Mouse (Mus musculus): Measurements from ENCODE around the gene Hsf4.
"Not testable (repeated sequence)": the region's sequence is repeated elsewhere in the genome, so short reads cannot be mapped to it uniquely, and the experiment has no call there.

Gene Hsf4

DNA sequence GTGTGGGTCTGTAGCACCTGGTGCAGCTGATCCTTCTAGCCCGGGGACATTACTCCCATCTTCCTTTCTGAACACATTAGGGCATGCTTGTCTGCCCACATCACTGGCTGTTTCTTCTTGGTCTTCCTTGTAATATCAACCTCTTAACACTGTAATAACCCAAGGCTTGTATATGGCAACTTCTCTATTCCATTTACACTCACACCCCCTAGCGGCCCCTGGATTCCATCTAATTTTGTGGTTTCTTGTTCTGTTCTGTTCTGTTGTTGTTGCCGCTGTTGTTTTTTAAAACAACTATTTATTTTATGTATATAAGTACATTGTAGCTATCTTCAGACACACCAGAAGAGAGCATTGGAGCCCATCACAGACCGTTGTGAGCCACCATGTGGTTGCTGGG is 17.3 kb downstream of the Hsf4 start:
- DNase-seq = no peak

DNA sequence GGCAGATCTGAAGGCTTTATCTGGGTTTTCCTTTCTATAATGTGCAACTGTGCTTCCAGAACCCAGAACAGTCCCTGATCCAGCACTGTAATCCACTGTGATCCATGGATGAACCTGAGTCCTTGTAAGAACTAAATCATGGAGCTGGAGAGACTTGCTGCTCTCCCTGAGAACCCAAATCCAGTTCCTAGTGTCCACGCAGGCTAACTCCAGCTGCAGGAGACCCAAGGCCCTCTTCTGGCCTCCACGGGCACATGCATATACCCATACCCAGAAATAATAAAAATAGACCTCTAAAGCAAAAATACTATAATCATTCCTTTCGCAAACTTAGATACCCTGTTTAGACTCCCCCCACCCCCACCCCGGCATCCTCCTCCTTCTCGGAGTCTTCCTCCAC is 18.6 kb downstream of the Hsf4 start:
- no peak for DNase-seq

DNA sequence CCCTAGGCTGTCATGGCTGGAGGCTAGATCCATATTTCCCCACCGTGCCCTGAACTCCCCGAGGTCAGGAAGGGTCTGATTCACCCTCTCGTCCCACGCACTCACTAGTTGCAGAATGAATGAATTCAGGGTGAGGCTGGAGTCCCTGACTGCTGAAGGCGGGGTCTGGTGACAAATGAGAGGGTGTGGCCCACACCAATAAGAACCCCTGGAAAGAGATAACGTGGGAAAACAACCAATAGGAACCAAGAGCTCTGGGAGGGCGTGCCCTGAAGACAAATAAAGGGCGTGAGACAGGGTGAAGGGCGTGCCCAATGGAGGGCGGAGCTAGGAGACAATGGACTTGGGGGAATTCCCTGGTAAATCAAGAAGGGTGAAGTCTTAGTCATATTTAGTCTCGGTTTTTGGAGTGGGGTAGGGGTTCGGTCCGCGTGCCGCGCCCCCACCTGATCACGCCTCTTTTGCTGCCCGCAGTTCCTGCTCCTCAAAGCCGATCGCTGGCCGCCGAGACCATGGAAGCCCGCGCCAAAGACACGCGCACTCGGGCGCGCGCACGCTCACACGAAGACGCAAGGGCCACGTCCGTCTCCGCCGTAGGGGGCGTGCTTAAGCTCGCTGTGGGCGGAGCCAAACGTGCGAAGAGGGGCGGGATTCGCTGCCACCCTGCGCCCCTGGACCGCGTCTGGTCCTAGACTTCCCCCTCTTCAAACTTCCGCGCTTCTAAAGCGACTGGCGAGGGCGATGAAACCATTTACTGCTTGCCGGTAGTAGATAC is 19.5 kb downstream of the Hsf4 start:
- peak; percentile 92 to 94 for DNase-seq

DNA sequence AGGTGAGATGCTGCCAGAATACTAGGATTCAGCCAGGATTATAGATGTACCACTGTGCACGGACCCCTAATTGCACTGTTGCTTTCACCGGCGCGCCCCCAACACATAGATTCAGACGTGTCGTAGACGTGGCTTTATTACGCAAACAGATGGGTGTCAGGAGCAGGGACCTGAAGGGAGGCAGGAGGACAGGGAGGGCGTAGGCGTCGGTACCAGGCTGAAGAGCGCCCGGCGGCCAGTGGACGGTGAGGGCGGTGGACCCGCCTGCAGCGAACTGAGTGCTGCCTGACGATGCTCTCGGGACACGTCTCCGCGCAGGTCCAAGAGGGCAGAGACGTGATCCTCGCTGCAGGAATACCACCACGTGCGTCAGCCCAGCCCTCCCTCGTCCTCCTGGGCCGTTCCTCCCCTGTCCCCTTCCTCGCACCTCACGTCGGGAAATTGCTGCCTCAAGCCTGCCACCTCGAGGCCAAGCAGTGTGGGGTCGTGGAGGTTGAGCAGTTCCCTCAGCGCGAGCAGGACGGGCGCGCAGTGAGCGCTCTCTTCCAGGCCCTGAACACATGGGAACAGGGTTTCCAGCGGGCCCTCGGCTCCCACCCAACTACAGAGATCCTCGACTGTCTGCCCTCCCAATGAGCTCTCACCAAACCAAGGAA is 20.3 kb downstream of the Hsf4 start, which contains the start of gene 4931428F04Rik:
4931428F04Rik (minus strand) TSS at position 60 of the 656 bp plus-strand sequence.
- peak; percentile 37 to 47 for DNase-seq

DNA sequence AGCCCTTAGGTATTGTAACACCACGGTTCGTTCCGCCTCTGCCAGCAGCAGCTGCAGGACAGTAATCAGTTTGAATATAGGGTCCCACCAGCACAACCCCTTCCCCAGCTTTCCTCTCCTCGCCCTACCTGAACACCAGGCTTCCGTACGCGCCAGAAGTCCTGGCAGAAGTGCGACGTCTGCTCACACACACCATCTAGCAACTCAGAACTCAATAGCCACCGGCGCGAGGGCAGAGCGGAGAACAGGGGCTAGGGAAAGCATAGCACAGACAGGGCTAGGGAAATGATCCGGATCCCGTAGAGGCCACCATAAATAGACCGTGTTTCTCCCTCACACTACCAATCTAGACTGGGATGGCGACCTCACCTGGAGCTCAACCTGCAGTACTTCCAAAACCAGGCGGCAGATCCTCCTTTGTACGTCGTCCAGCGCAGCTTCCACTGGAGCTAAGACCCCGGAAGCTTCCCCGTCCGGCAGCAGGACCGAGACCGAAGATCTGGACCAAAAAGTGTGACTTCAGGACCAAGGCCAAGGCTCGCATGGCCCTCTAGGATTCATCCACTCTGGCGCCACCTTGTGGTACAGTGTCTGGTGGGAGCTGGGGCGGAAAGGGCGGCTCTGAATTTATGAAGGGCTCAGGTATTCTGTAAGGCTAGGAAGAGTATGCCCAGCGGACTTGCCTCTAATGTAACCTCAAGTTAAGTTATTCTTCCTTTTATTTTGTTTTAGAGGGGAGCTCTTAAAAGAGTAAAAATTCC is 21.1 kb downstream of the Hsf4 start:
- peak; percentile 85 to 91 for DNase-seq

DNA sequence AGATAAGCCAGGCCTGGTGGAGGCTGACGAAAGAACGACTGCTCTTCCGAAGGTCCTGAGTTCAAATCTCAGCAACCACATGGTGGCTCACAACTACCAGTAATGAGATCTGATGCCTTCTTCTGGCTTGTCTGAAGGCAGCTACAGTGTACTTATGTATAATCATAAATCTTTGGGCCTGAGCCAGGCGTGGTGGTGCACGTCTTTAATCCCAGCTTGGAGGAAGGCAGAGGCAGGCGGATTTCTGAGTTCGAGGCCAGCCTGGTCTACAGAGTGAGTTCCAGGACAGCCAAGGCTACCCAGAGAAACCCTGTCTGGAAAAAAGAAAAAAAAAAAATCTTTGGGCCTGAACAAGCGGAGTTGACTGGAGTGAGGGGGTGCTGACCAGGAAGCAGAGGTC is 21.8 kb downstream of the Hsf4 start:
- DNase-seq = not testable (repeated sequence)

DNA sequence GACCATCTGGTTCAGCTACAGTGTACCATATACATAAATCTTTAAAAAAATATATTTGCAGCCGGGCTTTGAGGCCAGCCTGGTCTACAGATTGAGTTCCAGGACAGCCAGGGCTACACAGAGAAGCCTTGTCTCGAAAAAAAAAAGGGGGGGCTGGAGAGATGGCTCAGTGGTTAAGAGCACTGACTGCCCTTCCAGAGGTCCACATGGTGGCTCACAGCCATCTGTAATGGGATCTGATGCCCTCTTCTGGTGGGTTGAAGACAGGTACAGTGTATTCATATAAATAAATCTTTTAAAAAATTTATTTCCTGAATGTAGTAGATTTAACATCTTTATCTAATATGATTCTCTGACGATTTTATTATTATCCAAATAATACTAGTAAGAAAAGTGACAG is 22.2 kb downstream of the Hsf4 start:
- not testable (repeated sequence) for DNase-seq

DNA sequence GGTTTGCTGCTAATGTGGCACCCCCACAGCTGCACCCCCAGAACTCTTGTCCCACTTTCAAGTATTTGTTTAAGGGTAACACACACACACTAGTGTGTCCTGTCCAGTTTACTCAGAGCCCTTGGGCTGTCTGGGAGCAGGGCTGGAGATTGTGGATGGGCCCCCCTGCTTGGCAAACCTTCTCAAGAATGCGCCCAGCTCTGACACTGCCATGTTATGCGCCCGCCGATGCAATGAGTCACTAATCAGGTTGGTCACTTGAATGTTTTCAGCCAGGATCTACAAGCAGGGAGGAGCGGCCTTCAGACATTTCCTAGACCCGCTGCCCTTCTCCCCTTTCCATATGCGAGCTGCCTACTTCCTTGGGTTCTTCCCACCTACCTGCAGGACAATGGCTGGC is 22.9 kb downstream of the Hsf4 start:
- DNase-seq = no peak

DNA sequence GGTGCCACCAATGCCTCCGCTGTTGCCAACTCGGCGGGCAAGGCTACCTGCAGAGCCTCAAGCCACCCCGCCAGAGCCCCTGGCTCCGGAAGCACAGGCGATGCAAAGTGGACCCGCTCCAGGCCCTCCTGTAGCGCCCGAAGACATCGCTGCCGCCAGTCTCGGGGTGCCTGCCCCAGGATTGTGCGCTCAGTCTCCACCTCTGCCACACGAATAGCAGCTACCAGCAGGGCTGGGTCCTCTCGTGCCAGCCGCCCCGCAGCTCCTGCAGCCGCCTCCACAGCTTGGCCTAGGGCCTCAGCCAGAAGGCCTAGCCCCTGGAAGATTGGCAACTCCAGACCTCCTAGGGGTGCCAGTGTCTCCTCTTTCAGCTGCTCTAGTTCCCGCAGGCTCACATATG is 23.8 kb downstream of the Hsf4 start:
- no peak for DNase-seq

DNA sequence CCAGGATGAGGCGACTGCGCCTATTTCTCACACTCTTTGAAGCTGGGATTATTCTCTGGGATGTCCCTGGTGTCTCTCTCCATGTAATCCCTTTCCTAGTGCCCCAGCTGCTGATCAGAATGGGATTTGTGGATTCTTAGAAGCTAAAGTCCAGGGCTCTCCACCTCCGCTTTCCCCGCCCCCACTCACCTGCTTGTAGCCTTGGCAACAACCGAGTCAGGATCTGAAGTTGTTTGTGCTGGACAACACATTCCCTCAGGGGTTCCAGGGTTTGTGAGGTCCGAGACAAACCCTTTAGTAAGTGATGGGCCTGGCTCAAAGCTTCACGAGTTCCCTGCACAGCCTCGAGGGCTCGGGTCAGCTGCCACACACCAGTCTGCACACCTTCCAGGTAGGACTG is 25.2 kb downstream of the Hsf4 start:
- DNase-seq = peak in 1 of 2 experiments; percentile 45

DNA sequence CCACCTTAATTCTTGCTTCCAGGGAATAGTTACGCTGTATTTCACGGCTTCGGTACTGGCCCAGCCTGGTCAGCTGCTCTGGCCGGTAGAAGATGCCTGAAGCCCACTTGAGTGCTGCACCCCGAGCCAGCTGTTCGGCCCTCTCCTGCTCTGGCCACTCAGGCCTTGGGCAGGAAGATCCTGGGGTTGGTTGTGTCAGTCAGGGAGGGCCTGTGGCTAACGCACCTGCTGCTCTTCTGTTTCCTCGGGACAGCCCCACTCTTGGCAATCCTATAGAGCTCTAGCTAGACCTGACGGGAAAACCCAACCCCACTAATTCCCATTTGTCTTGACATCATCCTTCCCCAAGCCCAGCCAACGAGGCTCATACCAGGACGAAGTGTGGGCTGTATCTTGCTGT is 25.7 kb downstream of the Hsf4 start:
- no peak for DNase-seq

DNA sequence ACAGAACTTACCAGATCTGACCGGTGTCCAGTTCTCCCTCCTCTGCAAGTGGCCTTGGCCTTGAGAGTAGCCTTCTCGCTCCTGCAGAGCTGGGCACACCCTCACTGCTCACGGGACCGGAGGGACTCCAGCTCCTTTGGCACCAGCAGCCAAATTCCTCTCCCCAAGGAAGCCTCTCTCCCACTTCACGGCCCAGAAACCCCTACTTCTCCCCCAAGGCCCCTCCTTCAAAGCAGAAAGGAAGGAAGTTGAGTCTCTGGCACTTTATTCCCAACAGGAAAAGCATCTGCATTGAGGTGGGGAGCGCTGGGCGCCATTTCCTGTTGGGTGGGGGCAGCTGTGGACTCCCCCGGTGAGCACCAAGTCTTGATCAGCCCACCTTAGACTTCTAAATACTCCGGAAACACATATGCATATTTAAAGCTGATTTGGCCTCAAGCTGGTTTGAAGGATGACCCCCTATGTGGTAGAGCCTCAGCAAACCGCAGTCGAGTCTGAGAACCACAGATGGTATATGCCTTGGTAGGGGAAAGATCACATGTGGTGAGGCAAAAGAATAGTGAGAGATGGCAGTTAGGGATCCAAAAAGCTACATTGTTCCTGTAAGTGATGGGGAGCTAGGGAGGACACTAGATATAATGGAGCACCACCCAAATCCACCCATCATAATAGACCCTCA is 26.4 kb downstream of the Hsf4 start, which contains the start of gene Exoc3l:
Exoc3l (minus strand) TSS at position 207 of the 679 bp plus-strand sequence.
- peak; percentile 40 to 45 for DNase-seq

DNA sequence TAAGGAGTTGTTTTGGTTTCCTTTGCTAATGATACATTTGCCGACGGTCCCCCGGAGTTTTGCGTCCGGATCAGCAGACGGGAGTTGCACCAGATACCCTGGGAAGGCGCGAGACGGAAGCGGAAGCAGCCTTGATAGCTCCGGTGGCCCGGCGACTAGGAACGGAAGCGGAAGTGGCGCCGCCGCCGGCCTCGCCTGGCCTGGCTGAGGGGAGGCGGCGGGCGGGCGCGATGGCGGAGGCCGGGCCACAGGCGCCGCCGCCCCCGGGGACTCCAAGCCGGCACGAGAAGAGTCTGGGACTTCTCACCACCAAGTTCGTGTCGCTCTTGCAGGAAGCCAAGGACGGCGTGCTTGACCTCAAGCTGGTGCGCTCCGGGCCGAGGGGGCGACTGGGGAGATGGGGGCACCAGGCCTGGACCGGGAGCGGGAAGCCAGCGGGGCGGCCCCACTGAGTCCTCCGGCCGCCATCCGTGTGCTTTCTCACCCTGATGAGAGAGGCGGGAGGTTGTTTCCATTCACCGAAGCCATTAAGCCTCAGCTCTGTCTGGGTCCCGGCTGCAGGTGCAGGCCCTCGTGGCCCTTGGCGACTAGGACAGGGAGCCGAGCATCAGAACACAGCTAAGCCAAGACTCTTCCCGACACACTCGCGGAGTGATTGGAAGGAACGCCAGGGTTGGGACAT is 28.1 kb downstream of the Hsf4 start, which contains the start of gene E2f4:
E2f4 (plus strand) TSS at position 153 of the 682 bp plus-strand sequence.
- peak; percentile 93 to 95 for DNase-seq

DNA sequence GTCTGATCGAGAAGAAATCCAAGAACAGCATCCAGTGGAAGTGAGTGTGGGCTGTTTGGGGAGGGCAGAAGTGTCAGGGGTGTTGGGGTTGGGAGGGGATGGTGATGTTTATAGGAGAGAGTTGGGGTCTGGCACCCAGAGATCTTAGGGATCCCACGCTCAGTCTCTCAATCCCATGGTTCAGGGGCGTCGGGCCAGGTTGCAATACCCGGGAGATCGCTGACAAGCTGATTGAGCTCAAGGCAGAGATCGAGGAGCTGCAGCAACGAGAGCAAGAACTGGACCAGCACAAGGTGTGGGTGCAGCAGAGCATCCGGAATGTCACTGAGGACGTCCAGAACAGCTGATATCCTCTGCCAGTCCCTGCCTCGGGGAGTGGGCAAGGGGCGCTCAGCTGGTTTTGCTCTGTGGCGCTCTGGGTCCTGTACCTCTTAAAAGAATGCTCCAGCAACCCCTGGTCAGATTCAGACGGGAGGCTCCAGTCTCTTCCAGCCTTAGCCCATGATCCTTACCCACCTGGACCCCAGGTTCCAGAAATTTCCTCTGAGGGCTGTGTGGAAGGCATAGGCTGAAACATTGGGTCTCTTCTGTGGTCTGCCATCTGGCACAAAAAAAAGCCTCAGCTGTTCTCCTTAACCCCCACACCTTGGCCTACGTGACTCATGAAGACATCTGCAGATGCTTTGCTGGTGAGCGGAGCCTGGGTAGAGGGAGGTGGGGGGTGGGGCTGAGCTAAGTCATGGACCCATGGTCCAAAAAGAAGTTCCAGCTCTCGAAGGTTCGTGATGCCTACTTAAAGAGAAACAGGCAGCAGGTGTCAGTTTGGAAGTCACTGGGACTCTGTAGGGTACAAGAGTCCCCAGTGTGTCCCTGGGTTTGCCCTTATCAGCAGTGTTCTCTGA is 29.0 kb downstream of the Hsf4 start:
- DNase-seq = no peak

DNA sequence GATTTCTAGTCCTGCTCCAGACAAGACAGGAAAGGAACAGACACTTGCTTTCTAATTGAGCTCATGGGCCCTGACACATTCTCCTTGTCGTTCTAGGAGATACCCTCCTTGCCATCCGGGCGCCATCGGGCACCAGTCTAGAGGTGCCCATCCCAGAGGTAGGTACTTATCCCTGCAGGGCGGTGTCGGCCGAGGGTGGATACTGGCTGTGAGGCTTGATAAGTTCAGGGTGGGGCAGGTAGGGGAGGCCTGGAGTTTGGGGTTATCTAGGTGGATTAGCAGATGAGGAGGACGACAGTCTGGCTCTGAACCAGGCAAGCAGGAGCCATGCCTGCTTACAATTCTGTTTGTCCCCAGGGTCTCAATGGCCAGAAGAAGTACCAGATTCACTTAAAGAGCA is 30.4 kb downstream of the Hsf4 start:
- DNase-seq = no peak

DNA sequence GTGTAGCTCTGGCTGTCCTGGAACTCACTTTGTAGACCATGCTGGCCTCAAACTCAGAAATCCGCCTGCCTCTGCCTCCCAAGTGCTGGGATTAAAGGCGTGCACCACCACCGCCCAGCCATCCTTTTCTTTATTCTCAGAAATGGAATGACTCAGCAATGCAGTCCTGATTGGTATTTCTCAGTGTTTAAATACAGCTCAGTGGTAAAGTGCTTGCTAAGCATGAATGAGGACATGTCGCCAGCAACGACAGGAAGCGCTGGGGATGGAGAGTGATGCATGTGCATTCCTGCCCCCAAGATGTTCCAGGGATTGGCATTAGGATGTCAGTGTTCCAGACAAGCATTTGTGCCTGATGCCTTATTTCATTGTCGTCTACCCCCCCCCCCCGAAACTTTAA is 33.8 kb downstream of the Hsf4 start:
- DNase-seq = no peak

DNA sequence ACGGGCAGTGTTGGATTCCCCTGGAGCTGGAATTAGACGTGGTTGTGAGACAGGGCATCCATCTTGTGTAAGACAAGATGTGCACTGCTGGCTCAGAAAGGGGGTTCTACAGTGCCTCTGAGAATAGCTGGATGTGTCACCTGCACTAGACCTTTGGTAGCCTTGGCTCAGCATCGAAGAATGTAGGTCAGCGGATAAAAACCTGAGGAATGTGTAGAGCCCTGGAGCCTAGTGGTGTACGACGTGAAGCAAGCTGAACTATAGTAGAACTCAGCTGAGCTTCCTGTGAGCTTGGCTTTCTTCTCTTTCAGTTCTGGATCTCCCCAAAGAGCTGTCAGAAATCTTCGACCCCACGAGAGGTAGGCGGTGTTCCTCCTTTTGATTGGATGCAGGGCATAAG is 34.3 kb downstream of the Hsf4 start:
- DNase-seq = peak in 1 of 2 experiments; percentile 34

DNA sequence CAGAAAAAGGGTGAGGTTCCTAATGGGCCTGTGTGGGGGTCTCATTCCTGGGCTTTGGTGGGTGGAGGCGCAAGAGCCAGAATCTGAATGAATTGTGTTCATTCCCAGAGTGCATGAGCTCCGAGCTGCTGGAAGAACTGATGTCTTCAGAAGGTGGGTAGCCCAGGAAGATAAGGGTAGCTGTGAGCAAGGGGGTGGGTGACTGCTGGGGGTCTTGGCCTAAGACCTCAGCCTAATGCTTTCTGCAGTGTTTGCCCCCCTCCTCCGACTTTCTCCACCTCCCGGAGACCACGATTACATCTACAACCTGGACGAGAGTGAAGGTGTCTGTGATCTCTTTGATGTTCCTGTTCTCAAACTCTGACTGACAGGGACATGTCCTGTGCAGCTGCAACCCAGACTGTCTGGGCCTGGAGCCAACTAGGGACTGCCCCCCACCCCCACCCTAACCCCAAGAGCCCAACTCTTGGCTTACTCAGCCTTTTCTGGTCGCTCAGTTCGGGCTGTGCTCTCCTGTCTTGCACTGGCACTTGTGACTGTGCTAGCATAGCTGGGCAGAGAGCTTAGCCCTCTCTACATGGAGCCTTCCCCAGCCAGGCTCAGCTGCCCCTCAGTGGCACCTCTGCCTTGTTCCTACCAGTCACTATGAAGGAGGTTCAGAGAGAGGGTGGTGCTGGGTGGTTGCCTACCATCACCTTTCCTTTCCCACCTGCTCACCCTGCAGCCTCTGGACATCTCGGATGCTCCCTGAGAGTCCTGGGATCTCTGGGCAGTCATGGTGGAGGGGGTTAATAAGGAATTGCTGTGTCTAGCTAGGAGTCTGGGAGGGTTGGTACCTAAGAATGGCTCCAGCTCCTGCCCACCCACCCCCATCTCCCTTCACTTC is 35.0 kb downstream of the Hsf4 start:
- DNase-seq = no peak

DNA sequence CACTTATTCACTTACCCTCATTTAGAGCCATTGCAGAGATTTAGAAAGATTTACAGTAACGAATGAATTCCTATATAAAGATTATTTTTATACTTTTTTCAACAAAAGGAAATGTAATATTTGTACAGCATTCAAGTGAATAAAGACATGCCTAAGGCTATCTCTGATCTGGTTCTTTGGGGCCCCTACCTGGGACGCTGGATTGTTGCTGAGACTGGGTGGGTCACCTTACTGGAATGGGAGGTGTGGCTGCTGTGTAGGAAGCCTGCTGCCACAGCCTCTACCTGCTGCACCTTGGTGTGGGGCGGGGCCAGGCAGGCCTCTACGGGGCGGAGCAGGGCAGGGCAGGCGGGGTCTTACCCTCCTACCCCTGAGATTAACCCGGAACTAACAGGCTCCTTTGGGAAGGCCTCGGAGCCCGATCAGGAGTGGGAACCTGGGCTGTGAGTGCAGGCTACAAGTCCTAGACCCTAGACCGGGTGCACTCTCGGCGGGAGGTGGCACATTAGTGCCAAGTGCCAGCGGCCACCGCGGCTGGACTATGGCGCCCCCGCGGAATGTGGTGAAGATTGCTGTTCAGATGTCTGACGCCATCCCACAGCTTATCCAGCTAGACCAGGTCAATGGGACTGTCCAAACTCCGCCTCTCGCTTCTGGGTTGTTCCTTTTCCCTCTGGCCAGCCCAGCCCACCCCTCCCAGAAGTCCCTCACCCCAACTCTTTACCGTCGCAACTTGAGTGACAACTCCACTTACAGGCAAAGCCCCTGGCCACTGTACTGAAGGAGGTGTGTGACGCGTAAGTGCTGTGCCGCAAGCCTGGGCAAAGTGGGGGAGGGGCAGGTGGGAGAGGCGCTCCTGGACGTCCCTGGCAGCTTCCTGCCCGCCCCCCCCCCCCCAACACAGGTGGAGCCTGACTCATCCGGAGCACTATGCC is 35.9 kb downstream of the Hsf4 start, which contains the start of gene Elmo3:
Elmo3 (plus strand) TSS at position 391 of the 935 bp plus-strand sequence.
- peak; percentile 90 to 93 for DNase-seq

Measured in lung, adult 18-20 months (tissue).